Mouse (Mus musculus) lung, adult 2 months (tissue): Measurements from ENCODE around the gene Lama2. TPM values are rescaled to one million over a fixed set of nuclear protein-coding genes. Genes with fewer than 3 reads are reported as not detected.
"Not testable (repeated sequence)": the region's sequence is repeated elsewhere in the genome, so short reads cannot be mapped to it uniquely, and the experiment has no call there.

Experiments used
- DNase-seq: peaks from one replicate; pipeline ENCODE4 v3.0.0; 2022
- H3K4me1 ChIP-seq: fragments of 200-500 bp; 2 replicates; pipeline ENCODE4 v1.6.1; 2011; ENCODE audit warnings: low read length; ENCODE audit not compliant: control insufficient read depth, insufficient read depth
- H3K4me3 ChIP-seq: fragments of 200-500 bp; replicated peaks from 2 replicates; pipeline ENCODE3; 2011; ENCODE audit warnings: low read depth, mild to moderate bottlenecking, control low read depth, low read length; ENCODE audit errors: extremely low read depth
- CTCF ChIP-seq: fragments of 200-500 bp; IDR thresholded peaks from 2 replicates; pipeline ENCODE4 v1.5.1; 2011; ENCODE audit warnings: mild to moderate bottlenecking, low read length, control low read depth; ENCODE audit not compliant: insufficient read depth
- POLR2A ChIP-seq: fragments of 200-500 bp; IDR thresholded peaks from 2 replicates; pipeline ENCODE4 v1.6.1; 2011; ENCODE audit warnings: low read depth, mild to moderate bottlenecking, control low read depth, low read length, borderline replicate concordance; ENCODE audit errors: extremely low read depth
- WGBS: fragments of 180-500 bp; shearing (Covaris S2); methylation state at CpG from one replicate; pipeline ENCODE4 v1.1.7; 2018; 5-methylcytosine and 5-hydroxymethylcytosine counted together
- polyA plus RNA-seq: library from polyadenylated mRNA; depleted of rRNA; stranded (reverse); fragments of >200 nt; gene quantifications from 2 replicates; pipeline ENCODE4 v1.2.3, GENCODE M21; 2012

The Lama2 gene
- polyA plus RNA-seq, 1 experiment: 18.3 TPM

- 30% methylated on average over 6 of the region's 6 CpGs for WGBS
- no peak for DNase-seq
- TF ChIP-seq CTCF: no peak
- no peak for TF ChIP-seq POLR2A
- no peaks in the 10 kb centered on the region for H3K4me1 ChIP-seq
- H3K4me3 ChIP-seq: no peak overlapping the region
Measured at GRCm38 (mm10) chr10:26995987-26996386, 623.6 kb downstream of the Lama2 start.

DNA sequence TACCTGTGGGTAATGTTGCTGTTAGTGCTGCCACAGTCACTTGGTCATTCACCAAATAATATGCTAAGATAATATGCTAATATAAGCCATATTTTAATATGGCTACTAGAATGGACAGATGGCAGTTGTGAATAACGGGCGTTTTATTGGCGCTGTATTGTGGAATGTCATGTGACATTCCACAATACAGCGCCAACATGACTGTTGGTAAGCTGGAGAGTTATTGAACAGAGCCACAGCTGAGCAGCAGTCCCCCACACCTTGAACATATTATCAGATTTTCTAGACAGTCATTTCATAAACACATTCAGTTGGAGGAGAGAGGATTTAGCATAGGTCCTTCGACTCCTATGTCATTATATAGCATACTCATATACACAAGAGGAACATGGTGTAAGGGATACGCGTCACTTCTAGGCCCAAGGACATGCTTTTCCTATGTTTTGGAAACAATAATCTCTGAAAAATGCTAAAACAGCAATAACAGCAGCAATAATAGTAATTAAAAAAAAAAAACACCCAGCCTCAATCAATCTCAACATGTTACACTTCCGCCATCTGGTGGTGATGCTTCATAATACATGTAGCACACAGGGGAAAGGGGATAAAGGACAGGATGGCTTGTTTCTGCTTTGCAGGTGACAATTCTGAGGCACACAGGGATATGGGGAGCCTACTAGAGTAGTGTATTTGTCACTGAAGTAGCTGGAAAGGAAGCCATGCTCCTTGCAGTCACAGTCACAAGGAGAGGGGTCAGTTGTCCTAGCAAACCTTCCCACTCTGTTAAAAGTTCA, 624.2 kb downstream of the Lama2 start:
- H3K4me3 ChIP-seq: no peak overlapping the region
- TF ChIP-seq CTCF (peak; percentile 21; the same call in 1 of the 2 replicates), POLR2A (no peak)
- WGBS: 75% methylated on average over 8 of the region's 8 CpGs
- peak; percentile 36 for DNase-seq
- H3K4me1 ChIP-seq: no peaks in the 10 kb centered on the region

DNA sequence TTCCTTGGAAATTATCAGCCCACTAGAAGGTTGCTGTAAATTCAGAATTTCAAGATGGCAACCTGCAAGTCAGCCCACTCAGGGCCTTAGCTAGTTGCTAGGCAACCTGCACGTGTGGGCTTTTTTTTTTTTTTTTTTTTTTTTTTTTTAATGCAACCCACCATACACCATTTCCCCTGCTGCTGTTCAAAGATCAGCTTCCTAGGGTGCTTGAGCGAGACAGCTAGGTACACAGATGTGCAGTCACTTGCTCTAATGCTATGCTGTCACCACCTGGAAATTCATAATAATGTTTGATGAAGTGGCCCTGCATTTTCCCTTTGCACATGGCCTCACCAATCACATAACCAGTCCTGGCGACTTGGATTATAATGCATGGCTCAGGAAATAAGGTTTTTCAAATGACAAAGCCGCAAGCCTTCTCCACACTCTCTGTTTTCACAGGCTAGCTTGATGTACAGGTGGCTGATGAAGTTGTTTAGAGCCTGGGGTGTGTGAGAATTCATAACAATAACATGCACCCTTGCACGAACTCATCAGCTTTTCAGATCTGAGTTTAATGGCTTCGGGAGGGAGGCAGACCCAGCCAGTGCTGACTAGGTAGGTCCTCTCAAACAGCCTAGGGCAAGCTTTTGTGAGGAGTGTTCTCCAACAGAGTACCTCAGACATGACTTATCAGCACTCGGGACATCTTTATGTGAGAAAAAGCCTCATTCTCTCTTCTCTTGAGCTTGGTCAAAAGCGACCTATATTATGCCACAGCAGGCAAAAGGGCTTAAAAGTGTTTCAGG, 625.4 kb downstream of the Lama2 start:
- WGBS: 75% methylated on average over 8 of the region's 8 CpGs
- no peak for DNase-seq
- TF ChIP-seq POLR2A (no peak), CTCF (no peak)
- Histone ChIP-seq H3K4me3 (no peak overlapping the region), H3K4me1 (no peaks in the 10 kb centered on the region)

DNA sequence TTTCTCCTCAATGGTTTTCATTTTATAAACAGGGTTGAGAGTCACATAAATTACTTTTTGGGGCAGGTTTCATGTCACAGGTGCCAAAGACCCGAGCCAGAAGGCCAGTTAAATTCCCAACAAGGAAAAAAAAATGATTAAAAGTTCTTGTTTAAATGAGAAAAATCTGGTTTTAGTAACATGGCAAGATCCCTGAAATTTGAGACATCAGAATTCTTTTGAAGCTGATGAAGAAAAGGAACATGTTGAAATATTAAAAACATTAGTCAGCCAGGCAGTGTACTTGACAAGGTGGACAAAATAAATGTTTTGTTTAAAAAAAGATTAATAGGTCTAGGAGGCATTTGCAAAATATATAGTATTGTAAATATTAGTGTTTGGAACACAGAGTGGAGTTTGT, 634.1 kb downstream of the Lama2 start:
- H3K4me3 ChIP-seq: no peak overlapping the region
- 49% methylated on average over 1 of the region's 1 CpGs for WGBS
- DNase-seq: no peak
- TF ChIP-seq POLR2A (no peak), CTCF (no peak)
- H3K4me1 ChIP-seq: no peaks in the 10 kb centered on the region

- H3K4me3 ChIP-seq, H3K4me1 ChIP-seq, DNase-seq: not testable (repeated sequence)
- 79% methylated on average over 5 of the region's 5 CpGs for WGBS
Measured at GRCm38 (mm10) chr10:26984082-26984481, 635.5 kb downstream of the Lama2 start.

DNA sequence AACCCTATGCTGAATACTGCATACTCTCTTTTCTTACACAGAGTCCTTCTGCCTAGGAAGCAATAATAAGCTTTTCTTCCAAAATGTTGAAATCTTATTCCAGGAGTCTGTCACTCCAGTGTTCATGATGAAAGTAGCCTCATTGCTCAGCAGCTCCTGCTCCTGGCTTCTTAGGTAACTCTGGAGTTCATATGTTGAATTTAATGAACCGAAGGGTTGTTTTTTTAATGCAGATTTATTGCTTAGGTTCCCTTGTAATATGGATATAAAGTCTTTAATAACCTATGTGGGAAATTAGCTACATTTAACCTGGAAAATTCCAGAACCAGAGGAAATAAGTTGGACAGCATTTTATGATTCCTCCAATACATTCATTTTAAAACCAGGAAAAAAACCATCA, 636.0 kb downstream of the Lama2 start:
- no peak for DNase-seq
- WGBS: 98% methylated on average over 1 of the region's 1 CpGs
- no peak for TF ChIP-seq POLR2A
- no peak for TF ChIP-seq CTCF
- Histone ChIP-seq H3K4me1 (no peaks in the 10 kb centered on the region), H3K4me3 (no peak overlapping the region)

DNA sequence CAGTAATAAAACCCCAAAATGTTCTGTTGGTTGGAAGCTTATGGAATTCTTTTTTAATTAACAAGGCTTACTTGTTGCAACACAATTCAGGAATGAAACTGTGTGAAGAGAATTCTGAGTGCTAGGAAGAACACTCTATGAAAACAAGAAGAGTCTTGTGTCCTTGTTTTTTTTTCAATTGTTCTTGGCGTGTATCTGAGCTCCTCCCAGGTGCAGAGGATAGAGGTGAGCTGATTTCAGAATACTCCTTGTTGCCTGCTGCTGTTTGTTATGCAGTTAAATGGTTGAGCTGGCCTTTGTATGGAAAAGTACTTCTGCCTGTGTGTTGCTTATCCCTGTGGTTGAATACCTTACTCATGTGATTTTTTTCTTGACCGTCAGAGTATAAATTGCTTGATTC, 636.9 kb downstream of the Lama2 start:
- 77% methylated on average over 2 of the region's 2 CpGs for WGBS
- no peaks in the 10 kb centered on the region for H3K4me1 ChIP-seq
- no peak overlapping the region for H3K4me3 ChIP-seq
- TF ChIP-seq CTCF (no peak), POLR2A (no peak)
- DNase-seq: no peak

DNA sequence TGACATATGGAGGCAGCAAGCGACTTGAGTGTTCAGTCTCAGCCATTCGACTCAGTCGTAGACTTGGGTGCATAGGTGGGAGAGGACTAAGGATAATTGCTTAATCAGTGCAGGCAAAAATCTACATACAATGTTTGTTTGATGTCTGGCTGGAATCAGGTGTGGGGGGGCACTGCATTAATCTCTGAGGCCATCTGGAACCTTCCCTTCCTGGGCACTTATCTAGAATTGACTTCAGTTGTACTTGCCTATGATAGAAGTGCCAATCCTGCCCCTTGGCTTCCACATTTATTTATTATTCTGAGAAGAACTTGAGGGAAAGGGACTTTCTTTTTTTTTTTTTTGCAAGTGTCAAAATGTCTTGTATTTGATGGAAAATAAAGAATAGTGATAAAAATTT, 644.2 kb downstream of the Lama2 start:
- WGBS: 89% methylated on average over 3 of the region's 3 CpGs
- H3K4me3 ChIP-seq: no peak overlapping the region
- DNase-seq: no peak
- TF ChIP-seq POLR2A (no peak), CTCF (no peak)
- H3K4me1 ChIP-seq: no peaks in the 10 kb centered on the region

GRCm38 (mm10) chr10:26974224-26974623, 645.3 kb downstream of the Lama2 start:
- no peak overlapping the region for H3K4me3 ChIP-seq
- no peaks in the 10 kb centered on the region for H3K4me1 ChIP-seq
- 67% methylated on average over 1 of the region's 1 CpGs for WGBS
- no peak for DNase-seq
- TF ChIP-seq CTCF (no peak), POLR2A (no peak)

GRCm38 (mm10) chr10:26973575-26973974, 646.0 kb downstream of the Lama2 start:
- 78% methylated on average over 2 of the region's 2 CpGs for WGBS
- no peaks in the 10 kb centered on the region for H3K4me1 ChIP-seq
- TF ChIP-seq CTCF (no peak), POLR2A (no peak)
- no peak for DNase-seq
- H3K4me3 ChIP-seq: no peak overlapping the region
